Mouse (Mus musculus): Measurements from ENCODE around the gene Gm47289.

DNA sequence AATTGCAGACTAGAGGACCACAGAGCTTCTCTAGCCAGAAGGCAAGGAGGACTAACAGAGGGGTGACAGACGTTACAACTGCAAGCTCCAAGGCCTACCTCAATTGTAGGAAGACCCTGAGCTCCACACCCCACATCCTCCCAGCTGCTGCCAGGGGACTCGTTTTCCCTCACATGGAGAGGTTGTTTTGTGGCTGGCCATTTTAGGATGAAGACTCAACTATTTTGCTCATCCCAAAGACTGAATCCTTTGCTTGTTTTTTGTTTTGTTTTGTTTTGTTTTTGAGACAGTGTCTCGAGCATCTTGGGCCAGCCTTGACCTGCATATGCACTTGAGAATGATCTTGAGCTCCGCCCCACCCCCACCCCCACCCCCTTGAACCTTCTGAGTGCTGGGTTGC is at the start of gene Gm47289:
- TF ChIP-seq CTCF (IDR thresholded peaks at IDR 0.05; ENCODE audit: insufficient read depth, low read depth, low read length) (no peak), POLR2A (IDR thresholded peaks at IDR 0.05; ENCODE audit: insufficient read depth, low read depth, low read length) (no peak)
